Mouse (Mus musculus): ENCODE measurements at regions not wholly inside any gene's neighbourhood (a gene's known extent, or its start where the extent isn't known, plus 50 kb on each side); places are given as distances from the start of the nearest gene placed in this dataset.

- no peak for DNase-seq (ENCODE audit: low spot score in 2 of 2)
Measured at GRCm38 (mm10) chr10:111826033-111826754, 146.3 kb upstream of the Krr1 start.

- no peak for DNase-seq (ENCODE audit: low spot score in 2 of 2)
Measured at GRCm38 (mm10) chr10:111827246-111827645, 145.2 kb upstream of the Krr1 start.

GRCm38 (mm10) chr10:111827930-111828329, 144.5 kb upstream of the Krr1 start:
- no peak for DNase-seq (ENCODE audit: low spot score in 2 of 2)

GRCm38 (mm10) chr10:111828610-111829009, 143.9 kb upstream of the Krr1 start:
- no peak for DNase-seq (ENCODE audit: low spot score in 2 of 2)

- no peak for DNase-seq (ENCODE audit: low spot score in 2 of 2)
Measured at GRCm38 (mm10) chr10:111829291-111829690, 143.2 kb upstream of the Krr1 start.

GRCm38 (mm10) chr10:111831105-111831504, 141.4 kb upstream of the Krr1 start:
- no peak for DNase-seq (ENCODE audit: low spot score in 2 of 2)

- no peak for DNase-seq (ENCODE audit: low spot score in 2 of 2)
Measured at GRCm38 (mm10) chr10:111833611-111834010, 138.9 kb upstream of the Krr1 start.

GRCm38 (mm10) chr10:111834280-111834679, 138.2 kb upstream of the Krr1 start:
- DNase-seq (ENCODE audit: low spot score in 2 of 2): no peak

GRCm38 (mm10) chr10:111834925-111835823, 137.3 kb upstream of the Krr1 start:
- DNase-seq (ENCODE audit: low spot score in 2 of 2): no peak

- DNase-seq (ENCODE audit: low spot score in 2 of 2): no peak
Measured at GRCm38 (mm10) chr10:111836191-111836590, 136.3 kb upstream of the Krr1 start.

GRCm38 (mm10) chr10:111836802-111837201, 135.7 kb upstream of the Krr1 start:
- no peak for DNase-seq (ENCODE audit: low spot score in 2 of 2)

GRCm38 (mm10) chr10:111842321-111842775, 130.1 kb upstream of the Krr1 start:
- DNase-seq (ENCODE audit: low spot score in 2 of 2): no peak

GRCm38 (mm10) chr10:111842896-111843295, 129.6 kb upstream of the Krr1 start:
- no peak for DNase-seq (ENCODE audit: low spot score in 2 of 2)

- DNase-seq (ENCODE audit: low spot score in 2 of 2): no peak
Measured at GRCm38 (mm10) chr10:111843301-111843700, 129.2 kb upstream of the Krr1 start.

GRCm38 (mm10) chr10:111844144-111844543, 128.3 kb upstream of the Krr1 start:
- DNase-seq (ENCODE audit: low spot score in 2 of 2): no peak

- DNase-seq (ENCODE audit: low spot score in 2 of 2): no peak
Measured at GRCm38 (mm10) chr10:111845946-111846345, 126.5 kb upstream of the Krr1 start.

GRCm38 (mm10) chr10:111854254-111854653, 118.2 kb upstream of the Krr1 start:
- DNase-seq (ENCODE audit: low spot score in 2 of 2): no peak

GRCm38 (mm10) chr10:111855496-111855895, 117.0 kb upstream of the Krr1 start:
- DNase-seq (ENCODE audit: low spot score in 2 of 2): no peak

GRCm38 (mm10) chr10:111858403-111858802, 114.1 kb upstream of the Krr1 start:
- DNase-seq (ENCODE audit: low spot score in 2 of 2): no peak

- DNase-seq (ENCODE audit: low spot score in 2 of 2): no peak
Measured at GRCm38 (mm10) chr10:111865286-111865830, 107.1 kb upstream of the Krr1 start.

GRCm38 (mm10) chr10:111867102-111867501, 105.4 kb upstream of the Krr1 start:
- DNase-seq (ENCODE audit: low spot score in 2 of 2): no peak

- DNase-seq (ENCODE audit: low spot score in 2 of 2): no peak
Measured at GRCm38 (mm10) chr10:111867538-111867937, 104.9 kb upstream of the Krr1 start.
